Mouse (Mus musculus) retina, postnatal 1 day (tissue): ENCODE data around the gene Map3k9.
A peak's percentile ranks its signal among the peaks of the same experiment; 100 is the strongest.

Experiments
- DNase-seq: peaks from one replicate; pipeline ENCODE4 v3.0.0-alpha.2; 2012

The Map3k9 gene

GRCm38 (mm10) chr12:81691177-81691730, 89.7 kb downstream of the Map3k9 start:
- DNase-seq: peak; percentile 7

- no peak for DNase-seq
Measured at GRCm38 (mm10) chr12:81690751-81691150, 90.2 kb downstream of the Map3k9 start.

GRCm38 (mm10) chr12:81690111-81690510, 90.9 kb downstream of the Map3k9 start:
- DNase-seq: no peak

- peak; percentile 67 for DNase-seq
Measured at GRCm38 (mm10) chr12:81689505-81690056, 91.4 kb downstream of the Map3k9 start.

- no peak for DNase-seq
Measured at GRCm38 (mm10) chr12:81688537-81688936, 92.4 kb downstream of the Map3k9 start.

- DNase-seq: no peak
Measured at GRCm38 (mm10) chr12:81687873-81688272, 93.1 kb downstream of the Map3k9 start.

GRCm38 (mm10) chr12:81686406-81687117, 94.4 kb downstream of the Map3k9 start:
- peak; percentile 75 for DNase-seq

GRCm38 (mm10) chr12:81685981-81686380, 95.0 kb downstream of the Map3k9 start:
- peak; percentile 39 for DNase-seq

- no peak for DNase-seq
Measured at GRCm38 (mm10) chr12:81684096-81684495, 96.9 kb downstream of the Map3k9 start.

- no peak for DNase-seq
Measured at GRCm38 (mm10) chr12:81683395-81683794, 97.6 kb downstream of the Map3k9 start.

GRCm38 (mm10) chr12:81679807-81680529, 101.0 kb downstream of the Map3k9 start:
- DNase-seq: no peak

- peak; percentile 32 for DNase-seq
Measured at GRCm38 (mm10) chr12:81675557-81675956, 105.4 kb downstream of the Map3k9 start.
